Mouse (Mus musculus) C2C12 (cell line): ENCODE measurements around the gene Cdh6.

ENCODE experiments used
- CEBPB ChIP-seq: IDR thresholded peaks from one replicate; pipeline ENCODE4 v1.6.1; 2011; ENCODE audit warnings: low read depth, mild to moderate bottlenecking, control low read depth, moderate library complexity
- CTCF ChIP-seq: IDR thresholded peaks from one replicate; pipeline ENCODE4 v1.5.1; 2011; ENCODE audit not compliant: control insufficient read depth, insufficient read depth, insufficient read length
- FOSL1 ChIP-seq: IDR thresholded peaks from one replicate; pipeline ENCODE4 v1.8.0; 2011; ENCODE audit warnings: mild to moderate bottlenecking, low read length; ENCODE audit not compliant: poor library complexity, insufficient read depth, severe bottlenecking
- MAX ChIP-seq: IDR thresholded peaks from one replicate; pipeline ENCODE4 v1.6.1; 2011; ENCODE audit warnings: mild to moderate bottlenecking, control low read depth
- MYOD1 ChIP-seq: IDR thresholded peaks from one replicate; pipeline ENCODE4 v1.6.1; 2011; ENCODE audit warnings: low read depth; ENCODE audit not compliant: control insufficient read depth, insufficient read length
- MYOG ChIP-seq: IDR thresholded peaks from one replicate; pipeline ENCODE4 v1.6.1; 2011; ENCODE audit not compliant: control insufficient read depth, insufficient read length; ENCODE audit errors: extremely low read depth
- USF1 ChIP-seq: IDR thresholded peaks from one replicate; pipeline ENCODE4 v1.6.1; 2011; ENCODE audit warnings: low read depth, mild to moderate bottlenecking, control low read depth, moderate library complexity

- TF ChIP-seq MAX (no peak), CTCF (no peak), CEBPB (no peak), USF1 (no peak), MYOG (no peak), FOSL1 (no peak), MYOD1 (no peak)
Observed at GRCm38 (mm10) chr15:13173840-13174617, 554 bp upstream of the Cdh6 start.
